In the genomic region with DNA sequence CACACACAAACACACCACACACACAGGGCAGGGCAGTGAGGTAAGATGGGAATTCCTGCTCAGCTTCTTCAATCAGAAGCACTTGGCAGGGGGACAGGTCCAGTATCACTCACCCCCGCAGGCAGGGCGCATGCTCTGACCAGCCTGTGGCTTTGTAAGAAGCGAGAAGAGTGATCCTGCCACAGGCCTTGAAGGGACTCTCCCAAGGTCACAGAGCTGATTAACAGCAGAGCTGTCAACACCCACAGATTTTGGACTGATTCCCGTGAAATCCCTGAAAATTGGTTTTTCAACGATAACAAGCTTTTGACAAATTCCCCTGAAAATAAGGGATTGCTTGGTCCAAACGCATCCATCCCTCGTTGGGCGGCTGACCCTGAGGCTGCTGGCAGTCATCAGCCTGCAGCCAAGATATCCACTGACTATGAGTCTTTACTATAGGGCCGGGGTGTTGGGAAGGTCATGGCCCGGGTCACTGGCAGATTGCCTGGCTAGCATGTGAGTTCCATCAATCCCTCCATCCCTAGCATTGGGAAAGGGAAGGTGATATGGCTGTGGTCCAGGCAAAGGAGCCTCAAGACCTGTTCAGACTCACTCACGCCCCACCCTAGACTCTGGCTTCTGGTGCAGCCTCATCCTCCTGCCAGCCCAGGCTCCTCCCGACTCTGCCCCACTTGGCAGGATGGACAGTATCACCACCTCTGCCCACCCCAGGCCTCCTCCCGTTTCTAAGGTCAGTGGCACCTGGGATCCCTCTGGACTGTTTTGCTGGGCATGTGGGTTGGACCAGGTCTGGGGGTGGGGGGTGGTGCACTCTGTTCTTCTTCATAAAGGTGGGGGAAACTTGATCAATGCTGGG, we compare ENCODE assay signal across 9 mouse cellular contexts. TPM values are rescaled to one million over a fixed set of nuclear protein-coding genes. Genes with fewer than 3 reads are reported as not detected.
DNase-seq lines count a peak whose midpoint lies in the region; ATAC-seq and TF ChIP-seq lines count a peak whose summit lies in the region.
"Had no signal": no experiment of that assay in that cellular context is flagged by ENCODE, and none has a peak within 500 bp of the region (broad histone marks: within the 10 kb centered on the region; RNA-seq: fewer than 3 reads in every experiment).

No protein-coding gene starts in this region.

- H3K9ac ChIP-seq in heart, embryonic 12.5 days = no peak overlapping the region
- H3K9ac ChIP-seq in kidney, postnatal 0 days (ENCODE audit: low read depth, low read length) = no peak overlapping the region
- H3K9ac ChIP-seq in liver, embryonic 12.5 days = no peak overlapping the region
- H3K9ac ChIP-seq: limb, embryonic 13.5 days had no signal

- H3K9me3 ChIP-seq in heart, embryonic 12.5 days (replicated peaks) = no peaks in the 10 kb centered on the region
- H3K9me3 ChIP-seq in kidney, postnatal 0 days (replicated peaks; ENCODE audit: low read length) = no peaks in the 10 kb centered on the region
- H3K9me3 ChIP-seq in liver, embryonic 12.5 days (replicated peaks) = no peaks in the 10 kb centered on the region
- H3K9me3 ChIP-seq: limb, embryonic 13.5 days had no signal

- 28% methylated on average over 13 of the region's 13 CpGs for WGBS in heart, embryonic 12.5 days
- 37% methylated on average over 13 of the region's 13 CpGs for WGBS in kidney, postnatal 0 days
- WGBS in liver, embryonic 12.5 days (ENCODE audit: insufficient replicate concordance) = 53% methylated on average over 13 of the region's 13 CpGs

- no peak overlapping the region for H3K4me3 ChIP-seq in heart, embryonic 12.5 days
- H3K4me3 ChIP-seq in kidney, postnatal 0 days (replicated peaks; ENCODE audit: low read depth, low read length) = no peak overlapping the region
- no peak overlapping the region for H3K4me3 ChIP-seq in liver, embryonic 12.5 days
- H3K4me3 ChIP-seq: limb, embryonic 13.5 days had no signal

- peak; percentile 40 to 76 for DNase-seq in adrenal gland, adult (ENCODE audit: inconsistent age in 2 of 2, low spot score in 1 of 2)
- DNase-seq in adrenal gland, postnatal 4 days (ENCODE audit: low spot score in 2 of 2) = no peak
- DNase-seq in 3T3-L1 (ENCODE audit: low read depth, low spot score) = peak; percentile 55
- no peak for DNase-seq in kidney, postnatal 0 days (ENCODE audit: low spot score)
- DNase-seq in cerebellum, postnatal 25 days = no peak
- no peak for DNase-seq in left cerebral cortex, postnatal 36 days (ENCODE audit: low spot score in 2 of 2)

- peaks cover 70% of the 10 kb centered on the region for H3K4me1 ChIP-seq in heart, embryonic 12.5 days (replicated peaks)
- H3K4me1 ChIP-seq in kidney, postnatal 0 days (replicated peaks; ENCODE audit: insufficient read depth, low read length) = peaks cover 53% of the 10 kb centered on the region
- H3K4me1 ChIP-seq in liver, embryonic 12.5 days = peaks cover 10% of the 10 kb centered on the region; the same call in 1 of the 2 replicates

- H3K36me3 ChIP-seq in heart, embryonic 12.5 days = 0 out of 2 replicates have a peak, but pooled peaks cover 3% of the 10 kb centered on the region
- H3K36me3 ChIP-seq in kidney, postnatal 0 days (ENCODE audit: insufficient read depth, low read length) = no peaks in the 10 kb centered on the region
- H3K36me3 ChIP-seq in liver, embryonic 12.5 days = no peaks in the 10 kb centered on the region
- H3K36me3 ChIP-seq: limb, embryonic 13.5 days had no signal

- TF ChIP-seq CTCF in kidney, postnatal 0 days (IDR thresholded peaks at IDR 0.05; ENCODE audit: low read depth) = no peak

- ATAC-seq in heart, embryonic 12.5 days (ENCODE audit: insufficient number of reproducible peaks, low FRiP score) = peak; percentile 45
- ATAC-seq in kidney, postnatal 0 days (replicated peaks; ENCODE audit: low FRiP score, low read depth) = 0 out of 2 replicates have a peak, but pooled peaks have one; percentile 5
- no peak for ATAC-seq in liver, embryonic 12.5 days

- no peaks in the 10 kb centered on the region for H3K27me3 ChIP-seq in heart, embryonic 12.5 days (replicated peaks)
- H3K27me3 ChIP-seq in kidney, postnatal 0 days (ENCODE audit: insufficient read depth, low read length) = no peaks in the 10 kb centered on the region
- no peaks in the 10 kb centered on the region; the same call in 1 of the 2 replicates for H3K27me3 ChIP-seq in liver, embryonic 12.5 days (replicated peaks)
- H3K27me3 ChIP-seq: limb, embryonic 13.5 days had no signal

- 0 out of 2 replicates have a peak overlapping the region, but pooled peaks have one; percentile 9 for H3K4me2 ChIP-seq in heart, embryonic 12.5 days
- H3K4me2 ChIP-seq in kidney, postnatal 0 days (ENCODE audit: low read length) = no peak overlapping the region
- H3K4me2 ChIP-seq in liver, embryonic 12.5 days = no peak overlapping the region
- H3K4me2 ChIP-seq: limb, embryonic 13.5 days had no signal

- peak overlapping the region; percentile 88 for H3K27ac ChIP-seq in heart, embryonic 12.5 days (ENCODE audit: poor library complexity, severe bottlenecking)
- no peak overlapping the region for H3K27ac ChIP-seq in kidney, postnatal 0 days
- H3K27ac ChIP-seq in liver, embryonic 12.5 days = no peak overlapping the region
- H3K27ac ChIP-seq: limb, embryonic 13.5 days had no signal

- intact Hi-C loops in left cerebral cortex, postnatal 36 days (cut with DNase I) = no loop called here

RNA-seq across cellular contexts. Expression of gene Spsb4, which starts 41.1 kb away (rescaled TPM):
- total RNA-seq in adrenal gland, postnatal 4 days (2021) = 10 to 100 TPM in 1 of 2 experiments, 1 to 10 TPM in 1; 4.5 to 10.1 TPM
- polyA plus RNA-seq in heart, embryonic 12.5 days (2016; fragmentation: Nextera tagmentation; extraction: Ambion mirVana) = 66.1 and 67.6 TPM in 2 replicates
- 55.3 and 61.7 TPM in 2 replicates for polyA plus RNA-seq in kidney, postnatal 0 days (2015; fragmentation: Nextera tagmentation; extraction: Ambion mirVana)
- 1 to 10 TPM; 4.8 to 5.5 TPM for total RNA-seq in left cerebral cortex, postnatal 36 days (2021)
- 2.2 and 2.3 TPM in 2 replicates for polyA plus RNA-seq in liver, embryonic 12.5 days (2016; fragmentation: Nextera tagmentation; extraction: Ambion mirVana)

Comparison
In these comparisons a context has a peak if more than half of its experiments do, and no peak if none do; other contexts are left out.
1. DNase-seq: peak in adrenal gland, adult (2 of 2) and 3T3-L1 (single experiment); none in adrenal gland, postnatal 4 days (0 of 2), kidney, postnatal 0 days (single experiment), cerebellum, postnatal 25 days (0 of 2) and left cerebral cortex, postnatal 36 days (0 of 2).
2. RNA of gene Spsb4, which starts 41.1 kb away (polyA plus RNA-seq): 66.1 to 67.6 TPM in heart, embryonic 12.5 days and 55.3 to 61.7 TPM in kidney, postnatal 0 days; 2.2 to 2.3 TPM in liver, embryonic 12.5 days; every median in the first group is over 10 times any median in the second.